Mouse (Mus musculus) gastrocnemius, adult 18-20 months (tissue): ENCODE measurements around the gene Nup98. TPM values are rescaled to one million over a fixed set of nuclear protein-coding genes. Genes with fewer than 3 reads are reported as not detected.
A peak's percentile ranks its signal among the peaks of the same experiment; 100 is the strongest.

Experiments used
- DNase-seq: peaks from one replicate; pipeline ENCODE4 v3.0.0; 2021; ENCODE audit warnings: low spot score
- total RNA-seq, 2 experiments: library from RNA; stranded (reverse); gene quantifications; 2 replicates each; pipeline ENCODE4 v1.2.3; 2021

Nup98 gene
- total RNA-seq, 2 experiments from 2014 or later: 24.0 to 29.8 TPM

GRCm38 (mm10) chr7:102233059-102233458, 23.1 kb upstream of the Nup98 start:
- DNase-seq: no peak

GRCm38 (mm10) chr7:102229814-102230213, 19.8 kb upstream of the Nup98 start:
- DNase-seq: no peak

DNA sequence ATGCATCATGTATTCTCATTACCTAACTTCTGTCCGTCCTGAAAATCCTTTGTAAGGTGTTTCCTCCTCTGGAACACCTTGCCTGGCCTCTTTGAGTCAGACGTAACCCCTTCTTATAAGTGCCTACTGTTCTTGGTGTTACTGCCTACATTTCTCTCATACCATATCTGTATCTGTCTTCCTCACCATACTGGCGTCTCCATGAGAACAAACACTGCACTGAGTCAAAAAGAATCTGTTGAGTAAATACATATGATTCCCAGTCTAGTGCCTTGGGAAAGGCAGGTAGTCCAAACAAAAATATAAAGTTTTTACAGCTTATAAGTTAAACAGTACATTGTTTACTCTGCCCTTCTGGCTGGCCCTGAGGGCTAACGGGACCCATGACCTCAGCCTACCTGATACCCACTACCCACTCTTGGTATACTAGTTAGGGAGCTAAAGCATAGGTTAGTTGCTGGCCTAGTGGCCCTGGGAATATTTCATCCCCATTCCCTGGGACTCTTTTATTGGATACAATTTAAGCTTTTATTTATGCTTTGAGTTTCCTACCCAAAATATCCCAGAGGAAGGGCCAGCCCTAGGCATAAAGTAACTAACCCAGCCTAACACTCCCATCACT, 18.2 kb upstream of the Nup98 start:
- DNase-seq: no peak

GRCm38 (mm10) chr7:102226051-102226450, 16.1 kb upstream of the Nup98 start:
- DNase-seq: no peak

- DNase-seq: no peak
These were observed 14.1 kb upstream of the Nup98 start for GRCm38 (mm10) chr7:102223883-102224738.

- DNase-seq: peak; percentile 68
These were observed 13.0 kb upstream of the Nup98 start for GRCm38 (mm10) chr7:102222830-102223556.

- peak; percentile 53 for DNase-seq
These were observed 12.4 kb upstream of the Nup98 start for GRCm38 (mm10) chr7:102222336-102222735.

GRCm38 (mm10) chr7:102221899-102222298, 11.9 kb upstream of the Nup98 start:
- DNase-seq: no peak

DNA sequence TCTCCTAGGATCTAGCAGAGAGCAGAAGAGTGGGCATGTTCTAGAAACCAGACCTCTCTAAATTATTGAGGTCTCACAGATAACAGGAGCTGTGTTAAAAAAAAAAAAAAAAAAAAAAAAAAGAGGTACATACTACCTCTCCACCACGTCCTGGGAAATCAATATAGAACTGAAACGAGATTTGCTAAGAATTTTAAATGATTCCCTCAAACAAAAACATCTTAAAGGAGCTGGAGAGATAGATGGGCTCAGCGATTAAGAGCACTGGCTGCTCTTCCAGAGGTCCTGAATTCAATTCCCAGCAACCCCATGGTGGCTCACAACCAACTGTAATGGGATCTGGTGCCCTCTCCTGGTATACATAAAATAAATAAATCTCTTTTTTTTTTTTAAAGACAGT, 1.1 kb upstream of the Nup98 start:
- DNase-seq: no peak

- DNase-seq: no peak
These were observed 1.1 kb downstream of the Nup98 start for GRCm38 (mm10) chr7:102208806-102209363.

DNA sequence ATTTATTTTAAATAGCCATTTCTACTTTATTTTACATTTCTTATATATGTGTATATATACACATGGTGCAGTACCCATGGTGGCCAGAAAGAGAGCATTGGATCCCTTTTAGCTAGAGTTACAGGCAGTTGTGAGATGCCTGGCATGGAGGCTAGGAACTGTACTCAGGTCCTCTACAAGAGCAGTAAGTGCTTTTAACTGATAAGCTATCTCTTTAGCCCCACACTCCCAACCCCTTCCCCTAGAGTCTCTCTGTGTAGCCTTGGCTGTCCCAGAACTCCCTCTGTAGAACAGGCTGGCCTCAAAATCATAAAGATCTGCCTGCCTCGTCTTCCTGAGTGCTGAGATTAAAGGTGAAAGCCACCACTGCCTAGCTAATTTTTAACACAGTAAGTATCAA, 4.3 kb downstream of the Nup98 start:
- DNase-seq: no peak

GRCm38 (mm10) chr7:102204296-102204857, 5.6 kb downstream of the Nup98 start:
- no peak for DNase-seq

GRCm38 (mm10) chr7:102200996-102201785, 8.8 kb downstream of the Nup98 start:
- DNase-seq: no peak

GRCm38 (mm10) chr7:102200576-102200975, 9.4 kb downstream of the Nup98 start:
- DNase-seq: no peak

- DNase-seq: no peak
These were observed 17.6 kb downstream of the Nup98 start for GRCm38 (mm10) chr7:102192356-102192755.

GRCm38 (mm10) chr7:102183849-102184248, 26.1 kb downstream of the Nup98 start:
- no peak for DNase-seq

- DNase-seq: no peak
These were observed 39.7 kb downstream of the Nup98 start for GRCm38 (mm10) chr7:102170300-102170699.

DNA sequence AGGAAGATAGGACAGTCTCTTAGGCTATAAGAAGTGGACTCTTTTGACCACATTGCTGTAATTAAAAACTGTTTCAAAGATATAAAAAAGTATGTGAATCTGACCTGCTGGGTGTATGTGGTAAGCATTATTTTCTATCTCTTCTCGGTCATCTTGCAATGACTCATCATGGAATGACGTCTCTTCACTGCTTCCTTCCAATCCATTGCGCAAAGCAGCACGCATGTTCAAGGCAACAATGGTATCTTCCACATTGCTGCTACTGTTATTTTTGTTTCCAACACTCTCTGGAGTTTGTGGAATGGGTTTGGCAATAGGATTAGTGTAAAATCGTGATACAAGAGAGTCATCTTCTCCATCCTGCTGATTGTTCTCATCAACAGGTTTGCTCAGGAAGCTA, 56.3 kb downstream of the Nup98 start:
- no peak for DNase-seq

- no peak for DNase-seq
These were observed 72.1 kb downstream of the Nup98 start for GRCm38 (mm10) chr7:102137898-102138297.

GRCm38 (mm10) chr7:102137464-102137863, 72.5 kb downstream of the Nup98 start:
- DNase-seq: peak; percentile 21

DNA sequence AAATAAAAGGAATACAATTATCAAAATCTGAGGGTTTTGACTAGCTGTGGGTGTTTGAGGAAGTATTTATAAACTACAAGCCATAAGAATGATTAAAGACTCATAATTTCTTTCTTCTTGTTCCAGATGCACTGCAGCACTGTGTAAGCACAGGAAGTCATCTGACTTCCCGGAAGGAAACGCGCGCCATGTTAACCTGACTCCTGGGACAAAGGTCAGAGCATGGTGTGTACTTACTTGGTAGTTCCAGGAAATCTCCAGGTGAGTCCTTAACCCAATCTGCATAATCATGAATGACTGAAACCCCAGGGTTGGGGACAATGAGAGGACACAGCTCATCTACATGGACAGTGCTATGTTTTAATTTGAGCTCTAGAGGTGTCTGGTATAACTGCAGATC, 77.6 kb downstream of the Nup98 start:
- DNase-seq: no peak
